Mouse (Mus musculus) hematopoietic stem cell, adult 5-6 weeks (primary cell): Measurements from ENCODE around the gene Etv2. TPM values are rescaled to one million over a fixed set of nuclear protein-coding genes. Genes with fewer than 3 reads are reported as not detected.

Experiments used
- ATAC-seq, 2 experiments: fragments of 125-278 bp in 1 of 2; replicated peaks in 1 of 2; 2 replicates each; pipeline ENCODE4 v1.8.0; 2016 to 2017; ENCODE audit warnings: inconsistent platforms in 2 of 2, mild to moderate bottlenecking in 2 of 2, moderate number of reproducible peaks in 2 of 2, low read depth in 1 of 2, moderate TSS enrichment in 1 of 2; ENCODE audit not compliant: low FRiP score in 2 of 2, poor library complexity in 2 of 2, severe bottlenecking in 2 of 2, insufficient read depth in 1 of 2, low TSS enrichment in 1 of 2
- total RNA-seq: library from RNA; stranded (forward); fragments of 172-1452, 232-1000 nt; gene quantifications from 2 replicates; pipeline ENCODE4 v1.2.3, GENCODE M21; 2017

Gene Etv2
- total RNA-seq, 1 experiment from 2014 or later: not detected

- ATAC-seq: no peak
Observed at GRCm38 (mm10) chr7:30594510-30595024, 41.1 kb downstream of the Etv2 start.

GRCm38 (mm10) chr7:30593579-30594509, 41.8 kb downstream of the Etv2 start:
- no peak for ATAC-seq

GRCm38 (mm10) chr7:30592772-30593423, 42.8 kb downstream of the Etv2 start:
- no peak for ATAC-seq

GRCm38 (mm10) chr7:30591605-30591951, 44.1 kb downstream of the Etv2 start:
- ATAC-seq: no peak

- no peak for ATAC-seq
Observed at GRCm38 (mm10) chr7:30590927-30591604, 44.6 kb downstream of the Etv2 start.

GRCm38 (mm10) chr7:30589435-30590301, 46.0 kb downstream of the Etv2 start:
- peak; percentile 57 to 58 for ATAC-seq

GRCm38 (mm10) chr7:30588676-30589434, 46.8 kb downstream of the Etv2 start, which contains the start of gene Kmt2b:
Gene Kmt2b (minus strand): TSS chr7:30588726.
- peak; percentile 84 for ATAC-seq

GRCm38 (mm10) chr7:30587842-30588667, 47.6 kb downstream of the Etv2 start:
- ATAC-seq: no peak

GRCm38 (mm10) chr7:30586455-30587020, 49.1 kb downstream of the Etv2 start:
- no peak for ATAC-seq

GRCm38 (mm10) chr7:30585170-30585569, 50.5 kb downstream of the Etv2 start:
- ATAC-seq: no peak

- no peak for ATAC-seq
Observed at GRCm38 (mm10) chr7:30584339-30584738, 51.3 kb downstream of the Etv2 start.

Other genes with a start within 250 kb of the Etv2 start
- 50.4 and 134 TPM in 2 replicates for gene Tyrobp, start 222.1 kb downstream of the Etv2 start, total RNA-seq
- 11.6 and 14.3 TPM in 2 replicates for gene Hcst, start 216.0 kb downstream of the Etv2 start, total RNA-seq
- 40.3 and 45.4 TPM in 2 replicates for gene Nfkbid, start 214.1 kb downstream of the Etv2 start, total RNA-seq
- not detected in 2 replicates for gene Aplp1, start 190.3 kb downstream of the Etv2 start, total RNA-seq
- not detected in 2 replicates for gene Kirrel2, start 178.2 kb downstream of the Etv2 start, total RNA-seq
- 0.55 and 1.4 TPM in 2 replicates for gene Nphs1, start 177.5 kb downstream of the Etv2 start, total RNA-seq
- not detected in 2 replicates for gene Prodh2, start 142.2 kb downstream of the Etv2 start, total RNA-seq
- gene Arhgap33, start 100.8 kb downstream of the Etv2 start, total RNA-seq: 10.3 and 15.1 TPM in 2 replicates
- 1.6 and 2.7 TPM in 2 replicates for gene Hspb6, start 83.7 kb downstream of the Etv2 start, total RNA-seq
- gene Proser3, start 83.6 kb downstream of the Etv2 start, total RNA-seq: 14.4 and 17.1 TPM in 2 replicates
- 19.6 and 39.0 TPM in 2 replicates for gene Lin37, start 76.0 kb downstream of the Etv2 start, total RNA-seq
- gene U2af1l4, start 72.6 kb downstream of the Etv2 start, total RNA-seq: 79.4 and 148 TPM in 2 replicates
- gene Gm49396, start 72.5 kb downstream of the Etv2 start, total RNA-seq: 5.0 and 9.4 TPM in 2 replicates
- 122 and 158 TPM in 2 replicates for gene Psenen, start 72.2 kb downstream of the Etv2 start, total RNA-seq
- 0.63 TPM in 1 of 2 replicates, not detected in the other for gene Igflr1, start 70.4 kb downstream of the Etv2 start, total RNA-seq
- gene Kmt2b, start 47.1 kb downstream of the Etv2 start, total RNA-seq: 18.7 and 26.5 TPM in 2 replicates
- not detected in 2 replicates for gene Zbtb32, start 36.9 kb downstream of the Etv2 start, total RNA-seq
- not detected in 2 replicates for gene Upk1a, start 23.0 kb downstream of the Etv2 start, total RNA-seq
- gene Cox6b1, start 9.7 kb downstream of the Etv2 start, total RNA-seq: 272 and 375 TPM in 2 replicates
- 17.5 and 44.4 TPM in 2 replicates for gene Rbm42, start 14.5 kb upstream of the Etv2 start, total RNA-seq
- 16.2 and 20.0 TPM in 2 replicates for gene Haus5, start 29.1 kb upstream of the Etv2 start, total RNA-seq
- gene Pmis2, start 35.8 kb upstream of the Etv2 start, total RNA-seq: not detected in 2 replicates
- not detected in 2 replicates for gene 2200002J24Rik, start 63.1 kb upstream of the Etv2 start, total RNA-seq
- gene Atp4a, start 76.4 kb upstream of the Etv2 start, total RNA-seq: 0.25 TPM in 1 of 2 replicates, not detected in the other
- 34.0 and 38.9 TPM in 2 replicates for gene Tmem147, start 93.7 kb upstream of the Etv2 start, total RNA-seq
- gene Gapdhs, start 107.8 kb upstream of the Etv2 start, total RNA-seq: not detected in 2 replicates
- 0.25 and 2.8 TPM in 2 replicates for gene Sbsn, start 115.6 kb upstream of the Etv2 start, total RNA-seq
- gene Dmkn, start 127.9 kb upstream of the Etv2 start, total RNA-seq: 5.8 TPM in 1 of 2 replicates, not detected in the other
- gene Krtdap, start 152.0 kb upstream of the Etv2 start, total RNA-seq: not detected in 2 replicates
- gene Ffar2, start 187.9 kb upstream of the Etv2 start, total RNA-seq: 31.8 and 42.8 TPM in 2 replicates
- gene Ffar3, start 220.3 kb upstream of the Etv2 start, total RNA-seq: not detected in 2 replicates
- gene Ffar1, start 225.7 kb upstream of the Etv2 start, total RNA-seq: not detected in 2 replicates
- not detected in 2 replicates for gene Cd22, start 244.5 kb upstream of the Etv2 start, total RNA-seq